Mouse (Mus musculus): ENCODE results near the gene Elmo1. TPM values are rescaled to one million over a fixed set of nuclear protein-coding genes. Genes with fewer than 3 reads are reported as not detected.

Gene Elmo1
- polyA plus RNA-seq, 1 experiment from 2014 or later = 11.9 TPM

DNA sequence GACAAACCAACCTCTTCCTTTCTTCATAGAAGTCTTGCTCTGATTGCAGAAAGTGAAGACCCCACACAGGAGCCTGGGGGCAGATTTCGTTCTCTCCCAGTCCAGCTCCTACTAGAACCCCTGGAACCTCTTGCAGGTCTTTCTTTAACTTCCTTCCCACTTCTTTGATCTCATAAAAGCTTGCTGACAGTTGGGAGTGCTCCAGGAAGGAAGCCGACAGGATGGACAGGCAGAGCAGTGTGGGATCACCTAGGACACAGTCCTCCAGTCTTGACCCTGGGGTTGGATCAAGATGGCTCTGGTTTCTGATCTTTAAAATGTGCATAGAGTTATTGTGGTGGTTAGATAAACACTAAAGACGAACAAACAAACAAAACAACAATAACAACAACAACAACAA is 147.8 kb downstream of the Elmo1 start:
- no peaks in the 10 kb centered on the region for H3K36me3 ChIP-seq (ENCODE audit: control insufficient read depth, insufficient read depth, low read length)
- no peak overlapping the region for H3K27ac ChIP-seq (ENCODE audit: low read length)
- no peak overlapping the region for H3K4me3 ChIP-seq (replicated peaks; ENCODE audit: low read length)
- H3K4me2 ChIP-seq (ENCODE audit: low read depth, low read length) = no peak overlapping the region
- ATAC-seq (ENCODE audit: insufficient read depth, low FRiP score) = no peak
- H3K9me3 ChIP-seq (replicated peaks; ENCODE audit: control insufficient read depth, low read length) = no peaks in the 10 kb centered on the region
- no peaks in the 10 kb centered on the region for H3K4me1 ChIP-seq (ENCODE audit: control insufficient read depth, insufficient read depth, low read length)
- H3K27me3 ChIP-seq (ENCODE audit: control insufficient read depth, insufficient read depth, low read length) = no peaks in the 10 kb centered on the region
- no peak overlapping the region for H3K9ac ChIP-seq (ENCODE audit: low read length)
- WGBS = 72% methylated on average over 3 of the region's 3 CpGs

DNA sequence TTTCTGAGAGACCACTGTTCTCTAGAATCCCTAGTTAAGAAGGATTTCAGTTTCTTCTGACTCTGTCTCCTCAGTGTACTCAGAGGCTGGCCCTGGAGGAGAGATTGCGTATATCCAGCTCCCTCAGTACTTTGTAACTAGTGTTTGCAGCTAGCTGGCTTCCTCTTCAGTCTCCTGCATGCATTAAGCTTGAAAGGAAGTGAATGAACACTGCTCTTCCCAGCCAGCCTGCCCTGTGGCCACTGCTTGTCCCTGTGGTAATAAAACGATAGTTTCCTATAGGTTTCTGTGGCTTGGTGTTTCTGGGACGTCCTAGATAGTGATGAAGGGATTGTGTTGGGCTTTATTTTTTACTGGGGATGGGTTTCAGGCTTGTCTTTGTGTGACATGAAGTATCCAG is 148.3 kb downstream of the Elmo1 start:
- 82% methylated on average over 3 of the region's 3 CpGs for WGBS
- H3K4me2 ChIP-seq (ENCODE audit: low read depth, low read length) = no peak overlapping the region
- H3K27me3 ChIP-seq (ENCODE audit: control insufficient read depth, insufficient read depth, low read length) = no peaks in the 10 kb centered on the region
- no peaks in the 10 kb centered on the region for H3K36me3 ChIP-seq (ENCODE audit: control insufficient read depth, insufficient read depth, low read length)
- H3K9me3 ChIP-seq (replicated peaks; ENCODE audit: control insufficient read depth, low read length) = no peaks in the 10 kb centered on the region
- H3K9ac ChIP-seq (ENCODE audit: low read length) = no peak overlapping the region
- no peaks in the 10 kb centered on the region for H3K4me1 ChIP-seq (ENCODE audit: control insufficient read depth, insufficient read depth, low read length)
- no peak overlapping the region for H3K27ac ChIP-seq (ENCODE audit: low read length)
- ATAC-seq (ENCODE audit: insufficient read depth, low FRiP score) = no peak
- H3K4me3 ChIP-seq (replicated peaks; ENCODE audit: low read length) = no peak overlapping the region

DNA sequence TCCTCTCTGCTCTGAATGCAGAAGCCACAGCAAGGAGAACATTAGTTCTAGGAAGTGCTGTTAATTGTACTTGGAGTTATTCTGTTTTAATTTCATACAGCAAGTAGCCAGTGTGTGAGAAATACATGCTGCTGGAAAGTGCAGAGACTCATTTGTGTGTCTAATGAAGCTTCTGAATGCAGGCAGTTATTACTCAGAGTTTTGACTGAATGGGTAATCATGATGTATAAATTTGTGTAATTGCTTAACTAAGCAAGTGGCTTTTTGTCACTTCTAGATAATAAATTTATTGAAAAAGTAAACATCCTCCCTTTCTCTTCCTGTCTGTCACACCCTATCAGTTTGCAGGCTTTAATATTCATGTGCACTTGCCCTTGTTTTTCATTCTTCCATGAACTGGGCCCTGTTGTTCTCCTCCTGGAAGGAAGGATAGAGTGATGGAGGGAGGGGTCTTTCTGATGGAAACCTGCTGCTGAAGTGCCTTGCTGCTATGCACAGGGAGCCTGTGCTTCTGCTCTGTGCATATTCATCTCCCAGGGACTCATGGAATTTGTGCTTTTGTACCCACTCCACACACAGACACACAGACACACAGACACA is 159.8 kb downstream of the Elmo1 start:
- Histone ChIP-seq H3K9me3 (replicated peaks; ENCODE audit: control insufficient read depth, low read length) (no peaks in the 10 kb centered on the region), H3K27ac (ENCODE audit: low read length) (no peak overlapping the region), H3K36me3 (ENCODE audit: control insufficient read depth, insufficient read depth, low read length) (no peaks in the 10 kb centered on the region), H3K9ac (ENCODE audit: low read length) (no peak overlapping the region), H3K4me1 (ENCODE audit: control insufficient read depth, insufficient read depth, low read length) (peaks cover 5% of the 10 kb centered on the region; the same call in 1 of the 2 replicates), H3K4me3 (replicated peaks; ENCODE audit: low read length) (no peak overlapping the region), H3K27me3 (ENCODE audit: control insufficient read depth, insufficient read depth, low read length) (no peaks in the 10 kb centered on the region), H3K4me2 (ENCODE audit: low read depth, low read length) (no peak overlapping the region)
- no peak for ATAC-seq (ENCODE audit: insufficient read depth, low FRiP score)

DNA sequence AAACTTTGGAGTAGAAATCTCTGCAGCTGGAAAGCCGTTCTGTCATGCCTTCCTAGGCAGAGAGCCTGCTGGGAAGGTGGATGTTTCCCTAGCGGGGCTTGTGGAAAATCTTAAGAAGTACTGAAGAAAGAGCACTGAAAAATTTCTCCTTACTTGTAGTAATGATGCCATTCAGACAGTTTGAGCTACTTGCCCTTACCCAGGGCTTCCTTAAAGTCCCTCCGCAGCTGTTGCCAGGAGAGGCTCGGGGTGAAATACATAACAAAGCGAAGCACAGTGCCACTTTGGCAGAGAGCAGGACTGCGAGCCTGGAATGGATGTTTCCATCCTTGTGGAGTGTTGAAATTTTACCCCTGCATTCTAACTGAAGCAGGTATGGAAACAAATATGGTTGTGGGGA is 164.5 kb downstream of the Elmo1 start:
- no peaks in the 10 kb centered on the region for H3K9me3 ChIP-seq (replicated peaks; ENCODE audit: control insufficient read depth, low read length)
- H3K9ac ChIP-seq (ENCODE audit: low read length) = no peak overlapping the region
- 80% methylated on average over 6 of the region's 6 CpGs for WGBS
- H3K4me3 ChIP-seq (replicated peaks; ENCODE audit: low read length) = no peak overlapping the region
- no peaks in the 10 kb centered on the region for H3K4me1 ChIP-seq (ENCODE audit: control insufficient read depth, insufficient read depth, low read length)
- no peak overlapping the region for H3K4me2 ChIP-seq (ENCODE audit: low read depth, low read length)
- H3K36me3 ChIP-seq (ENCODE audit: control insufficient read depth, insufficient read depth, low read length) = no peaks in the 10 kb centered on the region
- no peak overlapping the region; the same call in 1 of the 2 replicates for H3K27ac ChIP-seq (ENCODE audit: low read length)
- no peak for ATAC-seq (ENCODE audit: insufficient read depth, low FRiP score)
- no peaks in the 10 kb centered on the region for H3K27me3 ChIP-seq (ENCODE audit: control insufficient read depth, insufficient read depth, low read length)

DNA sequence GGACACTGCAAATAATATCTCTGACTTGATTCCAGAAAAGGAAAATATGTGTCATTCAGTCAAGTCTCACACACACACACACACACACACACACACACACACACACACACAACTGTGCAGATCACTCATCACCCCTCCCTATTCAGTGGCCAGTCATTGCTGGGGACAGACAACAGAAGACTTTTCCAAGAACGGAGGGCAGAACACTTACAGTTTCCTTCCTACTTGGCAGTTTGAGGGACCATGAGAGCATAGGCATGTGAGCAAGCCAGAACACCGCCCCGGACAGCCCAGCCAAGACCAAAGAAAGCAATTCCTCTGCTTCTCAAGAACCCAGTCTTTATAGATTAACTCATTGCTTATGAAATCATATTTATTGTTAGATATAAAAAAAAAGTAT is 165.0 kb downstream of the Elmo1 start:
- no peaks in the 10 kb centered on the region for H3K27me3 ChIP-seq (ENCODE audit: control insufficient read depth, insufficient read depth, low read length)
- 78% methylated on average over 3 of the region's 3 CpGs for WGBS
- H3K4me2 ChIP-seq (ENCODE audit: low read depth, low read length) = no peak overlapping the region
- no peaks in the 10 kb centered on the region for H3K36me3 ChIP-seq (ENCODE audit: control insufficient read depth, insufficient read depth, low read length)
- no peak overlapping the region for H3K9ac ChIP-seq (ENCODE audit: low read length)
- ATAC-seq (ENCODE audit: insufficient read depth, low FRiP score) = no peak
- H3K4me3 ChIP-seq (replicated peaks; ENCODE audit: low read length) = no peak overlapping the region
- H3K27ac ChIP-seq (ENCODE audit: low read length) = no peak overlapping the region
- H3K9me3 ChIP-seq (replicated peaks; ENCODE audit: control insufficient read depth, low read length) = no peaks in the 10 kb centered on the region
- H3K4me1 ChIP-seq (ENCODE audit: control insufficient read depth, insufficient read depth, low read length) = no peaks in the 10 kb centered on the region

DNA sequence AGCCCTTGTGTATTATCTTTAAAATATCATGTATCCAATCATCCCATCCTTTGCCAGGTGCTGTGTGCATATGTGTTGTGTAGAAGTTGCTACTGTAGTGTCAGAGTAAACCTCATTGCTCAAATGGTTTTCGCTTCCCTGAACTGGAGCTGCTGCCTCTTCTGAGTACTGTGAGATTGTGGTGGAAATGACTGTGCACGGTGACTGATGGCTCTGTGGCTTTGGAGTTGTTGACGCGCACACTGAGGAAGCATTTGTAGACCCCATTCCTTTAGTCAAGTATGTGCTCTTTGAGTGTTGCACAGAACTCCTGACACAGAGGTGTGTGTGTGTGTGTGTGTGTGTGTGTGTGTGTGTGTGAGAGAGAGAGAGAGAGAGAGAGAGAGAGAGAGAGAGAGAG is 166.2 kb downstream of the Elmo1 start:
- WGBS = 93% methylated on average over 4 of the region's 4 CpGs
- Histone ChIP-seq H3K4me1 (ENCODE audit: control insufficient read depth, insufficient read depth, low read length) (no peaks in the 10 kb centered on the region), H3K4me2 (ENCODE audit: low read depth, low read length) (no peak overlapping the region), H3K4me3 (replicated peaks; ENCODE audit: low read length) (no peak overlapping the region), H3K9me3 (replicated peaks; ENCODE audit: control insufficient read depth, low read length) (no peaks in the 10 kb centered on the region), H3K9ac (ENCODE audit: low read length) (no peak overlapping the region), H3K27me3 (ENCODE audit: control insufficient read depth, insufficient read depth, low read length) (no peaks in the 10 kb centered on the region), H3K27ac (ENCODE audit: low read length) (no peak overlapping the region), H3K36me3 (ENCODE audit: control insufficient read depth, insufficient read depth, low read length) (no peaks in the 10 kb centered on the region)
- ATAC-seq (ENCODE audit: insufficient read depth, low FRiP score) = no peak

DNA sequence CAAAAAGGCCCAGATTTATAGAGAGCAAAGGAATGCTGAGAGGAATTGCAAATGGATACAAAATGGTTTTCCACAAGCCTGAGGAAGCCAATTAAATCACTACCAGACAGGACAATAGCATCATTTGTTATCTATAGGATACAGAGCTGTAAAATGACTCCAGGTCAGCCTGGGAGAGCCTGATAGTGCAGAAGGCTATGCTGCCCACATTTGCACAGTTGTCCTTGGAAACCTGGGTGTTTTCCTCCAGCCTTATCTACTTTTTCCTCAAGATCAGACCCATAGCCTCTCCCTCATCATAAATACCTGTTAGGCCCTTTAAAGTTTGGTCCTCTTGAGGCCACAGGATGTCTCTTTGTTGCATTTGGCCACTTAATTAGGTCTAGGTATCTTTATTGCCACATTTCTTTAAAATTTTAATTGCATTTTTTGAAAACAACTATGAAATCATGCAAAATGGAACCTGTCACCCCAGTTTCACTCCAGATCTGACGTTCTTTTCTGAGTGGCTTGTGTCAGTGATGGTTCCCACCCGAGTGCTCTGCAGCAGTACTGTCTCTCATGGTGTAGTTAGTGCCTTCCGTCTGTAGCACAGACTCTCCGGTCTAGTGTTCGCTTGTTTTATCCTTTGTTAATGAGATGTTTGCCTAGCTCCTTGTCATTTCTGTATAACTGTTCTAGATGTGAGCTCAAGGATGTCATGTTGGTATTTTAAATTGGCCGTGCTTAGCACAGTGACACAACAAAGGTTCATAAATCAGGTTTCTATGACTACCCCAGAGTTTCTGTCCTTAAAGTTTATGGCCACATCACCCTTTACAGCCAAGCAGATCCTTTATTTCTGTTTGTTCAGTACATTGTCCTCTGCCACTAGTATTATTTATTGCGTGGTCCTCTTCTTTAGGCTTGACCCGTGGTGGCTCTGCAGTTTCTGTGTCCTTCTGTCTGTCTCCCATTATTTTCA is 167.4 kb downstream of the Elmo1 start:
- H3K9ac ChIP-seq (ENCODE audit: low read length) = no peak overlapping the region
- no peaks in the 10 kb centered on the region for H3K9me3 ChIP-seq (replicated peaks; ENCODE audit: control insufficient read depth, low read length)
- no peak for ATAC-seq (ENCODE audit: insufficient read depth, low FRiP score)
- no peaks in the 10 kb centered on the region for H3K4me1 ChIP-seq (ENCODE audit: control insufficient read depth, insufficient read depth, low read length)
- no peak overlapping the region for H3K4me2 ChIP-seq (ENCODE audit: low read depth, low read length)
- no peak overlapping the region for H3K27ac ChIP-seq (ENCODE audit: low read length)
- no peaks in the 10 kb centered on the region for H3K27me3 ChIP-seq (ENCODE audit: control insufficient read depth, insufficient read depth, low read length)
- 77% methylated on average over 8 of the region's 8 CpGs for WGBS
- no peak overlapping the region for H3K4me3 ChIP-seq (replicated peaks; ENCODE audit: low read length)
- H3K36me3 ChIP-seq (ENCODE audit: control insufficient read depth, insufficient read depth, low read length) = no peaks in the 10 kb centered on the region

DNA sequence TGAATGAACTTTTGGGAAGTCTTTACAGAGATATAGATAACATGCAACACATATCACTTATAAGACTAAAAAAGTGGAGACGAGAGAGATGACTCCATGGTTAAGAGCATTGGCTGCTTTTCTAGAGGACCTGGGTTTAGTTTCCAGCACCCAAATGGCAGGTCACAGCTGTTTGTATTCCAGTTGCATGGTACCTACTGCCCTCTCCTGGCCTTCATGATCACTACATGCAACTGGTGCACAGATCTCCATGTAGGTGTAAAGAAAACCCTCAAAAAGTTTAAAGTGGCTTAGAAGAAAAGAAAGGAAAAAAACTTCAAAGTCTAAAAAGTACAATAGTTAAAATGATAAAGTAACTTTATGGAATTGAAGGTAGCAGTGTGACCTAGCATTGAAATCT is 172.8 kb downstream of the Elmo1 start:
- H3K9me3 ChIP-seq (replicated peaks; ENCODE audit: control insufficient read depth, low read length) = no peaks in the 10 kb centered on the region
- no peak for ATAC-seq (ENCODE audit: insufficient read depth, low FRiP score)
- no peak overlapping the region for H3K4me3 ChIP-seq (replicated peaks; ENCODE audit: low read length)
- H3K4me1 ChIP-seq (ENCODE audit: control insufficient read depth, insufficient read depth, low read length) = no peaks in the 10 kb centered on the region
- no peak overlapping the region for H3K9ac ChIP-seq (ENCODE audit: low read length)
- no peak overlapping the region for H3K4me2 ChIP-seq (ENCODE audit: low read depth, low read length)
- WGBS = 96% methylated on average over 1 of the region's 1 CpGs
- no peaks in the 10 kb centered on the region for H3K36me3 ChIP-seq (ENCODE audit: control insufficient read depth, insufficient read depth, low read length)
- no peaks in the 10 kb centered on the region for H3K27me3 ChIP-seq (ENCODE audit: control insufficient read depth, insufficient read depth, low read length)
- no peak overlapping the region for H3K27ac ChIP-seq (ENCODE audit: low read length)

DNA sequence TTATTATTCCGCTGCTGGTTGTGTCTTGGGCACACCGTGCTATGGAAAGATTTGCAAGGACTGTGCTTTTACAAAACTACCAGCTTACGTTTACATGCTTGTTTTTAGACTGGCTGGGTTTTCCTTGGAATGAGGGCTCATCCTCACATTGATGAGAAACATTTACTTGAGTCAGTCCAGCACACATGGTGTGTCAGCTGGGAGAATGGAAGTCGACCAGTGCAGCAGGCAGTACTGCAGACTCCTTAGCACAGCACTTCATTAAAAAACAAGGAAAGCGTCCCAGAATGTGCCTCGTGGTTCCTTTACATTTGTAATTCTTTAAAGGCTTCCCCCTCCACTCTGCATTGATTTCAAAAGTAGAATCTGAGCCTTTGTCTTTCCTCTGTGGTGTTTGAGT is 179.8 kb downstream of the Elmo1 start:
- H3K4me3 ChIP-seq (replicated peaks; ENCODE audit: low read length) = no peak overlapping the region
- ATAC-seq (ENCODE audit: insufficient read depth, low FRiP score) = no peak
- 58% methylated on average over 6 of the region's 6 CpGs for WGBS
- H3K27ac ChIP-seq (ENCODE audit: low read length) = no peak overlapping the region
- no peak overlapping the region for H3K4me2 ChIP-seq (ENCODE audit: low read depth, low read length)
- no peaks in the 10 kb centered on the region for H3K36me3 ChIP-seq (ENCODE audit: control insufficient read depth, insufficient read depth, low read length)
- no peaks in the 10 kb centered on the region for H3K27me3 ChIP-seq (ENCODE audit: control insufficient read depth, insufficient read depth, low read length)
- H3K9ac ChIP-seq (ENCODE audit: low read length) = no peak overlapping the region
- H3K4me1 ChIP-seq (ENCODE audit: control insufficient read depth, insufficient read depth, low read length) = no peaks in the 10 kb centered on the region
- no peaks in the 10 kb centered on the region for H3K9me3 ChIP-seq (replicated peaks; ENCODE audit: control insufficient read depth, low read length)
